Mouse (Mus musculus) embryo, embryonic 10.5 days (tissue): ENCODE data around the gene Cyp2d11.
"Not testable (repeated sequence)": the region's sequence is repeated elsewhere in the genome, so short reads cannot be mapped to it uniquely, and the experiment has no call there.

ENCODE experiments used
- DNase-seq: peaks from one replicate; pipeline ENCODE4 v3.0.0-alpha.2; 2015; ENCODE audit warnings: low spot score

Cyp2d11 gene

DNA sequence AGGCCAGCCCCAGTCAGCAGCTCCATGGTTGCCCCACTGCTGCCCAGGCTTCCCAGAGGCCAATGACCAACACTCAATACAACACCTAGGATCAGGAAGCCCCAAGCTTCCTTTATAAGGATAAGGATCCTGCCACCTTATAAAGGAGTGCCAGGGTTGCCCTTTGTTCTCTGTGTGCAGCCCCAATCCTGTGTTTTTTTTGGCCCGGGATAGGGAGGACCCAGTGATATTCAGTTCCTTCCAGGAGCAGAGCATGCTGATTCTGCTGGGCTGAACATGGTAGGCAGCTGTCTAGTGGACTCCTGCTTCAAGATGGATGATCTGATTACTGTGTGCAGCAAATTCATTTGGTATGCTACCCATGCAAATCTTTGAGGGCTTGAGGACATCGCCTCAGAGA is at the start of gene Cyp2d11:
Gene Cyp2d11, minus strand, starts transcription at position 101 of the 400 bp plus-strand sequence.
- DNase-seq, result not testable (repeated sequence)

GRCm38 (mm10) chr15:82437975-82438617 is 44.3 kb upstream of the Cyp2d11 start:
- no peak for DNase-seq

DNA sequence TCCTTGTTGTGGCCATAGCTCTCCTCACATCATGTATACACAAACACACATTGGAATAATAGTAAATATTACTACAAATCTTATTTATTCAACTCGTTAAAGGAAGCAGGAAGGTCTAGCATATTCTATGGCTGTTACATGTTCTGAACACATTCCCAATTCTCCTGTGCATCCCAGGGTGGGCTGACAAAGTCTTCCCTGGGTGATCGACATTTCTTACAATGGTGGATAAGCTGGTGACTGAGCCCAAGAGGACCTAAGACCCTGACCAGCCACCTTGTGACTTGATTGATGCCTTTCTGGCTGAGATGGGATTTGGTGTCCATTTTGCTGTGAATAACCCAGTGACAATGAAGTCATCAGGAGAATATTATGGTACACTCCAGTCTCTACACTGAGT is 41.8 kb upstream of the Cyp2d11 start:
- no peak for DNase-seq

DNA sequence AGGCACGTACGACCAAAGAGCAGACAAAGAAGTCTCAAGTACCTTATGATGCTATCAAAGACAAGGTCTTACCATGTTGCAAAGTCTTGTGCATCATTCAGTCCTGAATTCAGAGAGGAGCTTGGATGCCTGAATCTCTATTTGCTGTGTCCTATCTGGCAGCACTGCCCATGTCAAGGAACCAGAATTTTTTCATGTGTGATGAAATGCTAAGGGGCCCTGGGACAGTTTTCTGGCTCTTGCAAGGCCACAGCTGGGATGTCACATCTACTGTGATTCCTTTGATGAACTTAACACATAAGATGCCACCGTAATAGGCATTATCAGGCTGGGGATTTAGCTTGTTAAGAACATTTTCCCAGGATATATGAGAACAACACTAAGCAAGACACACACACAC is 41.2 kb upstream of the Cyp2d11 start:
- DNase-seq, result no peak

GRCm38 (mm10) chr15:82434541-82434940 is 40.7 kb upstream of the Cyp2d11 start:
- no peak for DNase-seq

- DNase-seq, result no peak
These were observed 39.8 kb upstream of the Cyp2d11 start for GRCm38 (mm10) chr15:82433621-82434020.

- no peak for DNase-seq
These were observed 39.3 kb upstream of the Cyp2d11 start, which contains the start of gene Cyp2d9 for GRCm38 (mm10) chr15:82433137-82433536. Gene Cyp2d9 (plus strand): TSS chr15:82433437.

DNA sequence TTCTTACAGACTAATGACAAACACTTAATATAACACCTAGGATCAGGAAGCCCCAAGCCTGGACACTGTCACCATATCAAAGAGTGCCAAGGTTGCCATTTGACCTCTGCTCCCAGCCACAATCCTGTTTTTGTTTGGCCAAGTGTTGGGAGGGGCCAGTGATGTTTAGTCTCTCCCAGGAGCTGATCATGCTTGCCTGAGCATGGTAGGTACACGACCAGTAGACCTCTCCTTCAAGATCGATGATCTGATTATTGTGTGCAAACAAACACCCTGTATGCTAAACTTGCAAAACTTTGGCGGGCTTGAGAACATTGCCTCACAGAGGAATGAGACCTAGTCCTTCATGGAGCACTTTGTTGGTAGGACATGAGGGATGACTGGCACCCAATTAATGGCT is 29.6 kb upstream of the Cyp2d11 start:
- no peak for DNase-seq

DNA sequence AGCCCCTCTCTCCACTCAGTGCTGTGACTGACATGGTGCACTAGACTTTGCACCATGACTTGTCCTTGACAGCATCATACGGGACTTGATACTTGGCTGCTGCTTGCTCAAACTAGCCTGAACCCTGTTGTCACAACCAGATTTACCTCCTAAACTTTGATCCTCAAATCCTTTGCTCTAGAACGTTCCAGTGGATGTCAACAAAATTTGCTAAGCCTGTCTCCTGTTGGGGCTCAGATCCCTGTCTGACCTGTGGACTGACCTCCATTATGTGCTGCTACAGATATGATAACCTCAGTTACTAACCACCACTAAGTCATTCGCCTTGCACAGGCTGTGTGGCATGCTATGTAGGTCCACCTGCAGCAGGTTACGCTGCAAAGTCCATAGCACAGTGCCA is 29.1 kb upstream of the Cyp2d11 start:
- no peak for DNase-seq

DNA sequence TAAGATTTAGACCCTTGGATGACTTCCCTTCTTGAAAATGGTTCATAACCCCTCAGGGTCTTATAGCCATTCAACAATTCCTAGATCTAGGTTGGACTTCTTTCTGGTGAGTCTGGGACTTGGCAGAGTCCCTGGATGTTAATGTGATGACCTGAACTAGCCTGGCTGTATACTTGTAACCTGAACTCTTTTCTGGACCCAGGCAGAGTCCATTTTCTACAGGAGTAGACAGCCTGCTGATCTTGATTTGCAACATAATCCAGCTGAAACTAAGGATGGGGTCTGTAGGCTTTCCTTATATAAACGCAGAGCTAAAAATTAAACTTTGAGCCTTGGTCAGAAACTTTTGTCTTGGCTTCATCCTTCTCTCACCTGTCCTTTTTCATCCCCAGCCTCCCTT is 24.8 kb upstream of the Cyp2d11 start:
- DNase-seq, result no peak

DNA sequence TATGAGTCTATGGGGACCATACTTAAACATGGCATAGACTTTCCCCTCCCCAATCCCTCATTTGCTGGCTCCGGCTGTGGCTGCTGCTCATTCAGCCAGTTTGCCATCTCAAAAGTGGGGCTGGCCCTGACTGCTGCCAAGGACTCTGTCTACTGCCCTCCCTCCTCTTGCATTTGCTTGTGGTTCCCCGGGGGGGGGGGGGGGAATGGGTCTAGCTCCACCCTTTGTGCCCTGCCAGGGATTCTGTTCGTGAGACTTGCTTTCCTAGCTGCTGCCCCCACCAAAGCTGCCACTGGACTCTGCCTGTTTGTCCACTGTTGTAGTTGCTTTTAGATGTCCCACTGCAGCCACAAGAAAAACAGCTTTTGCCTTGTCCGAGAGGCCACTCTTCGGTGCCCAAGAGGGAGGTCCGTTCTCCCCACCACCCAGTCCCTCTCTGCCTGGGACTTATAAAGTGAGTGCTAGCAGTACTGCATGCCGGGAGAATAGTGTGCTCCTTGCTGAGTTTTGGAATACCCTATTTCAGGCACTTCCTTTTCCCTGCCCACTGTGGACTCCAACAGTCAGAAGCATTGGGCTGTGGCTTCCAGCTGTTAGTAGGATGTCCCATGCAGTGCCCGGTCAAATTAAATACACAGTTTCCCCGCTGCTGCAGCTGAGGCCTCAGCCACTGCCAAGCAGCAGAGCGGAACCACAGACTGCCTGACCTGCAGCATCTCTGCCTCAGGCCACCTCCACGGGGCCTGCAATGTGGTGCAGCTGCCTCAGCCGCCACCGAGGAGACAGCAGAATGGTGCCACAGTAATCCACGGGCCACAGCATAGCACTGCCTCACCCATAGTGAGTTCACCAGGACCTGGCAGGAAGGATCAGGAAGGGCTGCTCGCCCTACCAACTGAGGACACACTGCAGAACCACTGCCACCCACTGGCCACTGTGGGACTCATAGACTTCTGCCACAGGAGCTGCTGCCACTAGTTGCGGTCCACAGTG is 23.3 kb upstream of the Cyp2d11 start:
- peak; percentile 81 for DNase-seq

GRCm38 (mm10) chr15:82407536-82407935 is 13.7 kb upstream of the Cyp2d11 start:
- DNase-seq, result no peak

- no peak for DNase-seq
These were observed 13.2 kb upstream of the Cyp2d11 start, which contains the start of gene Cyp2d10 for GRCm38 (mm10) chr15:82406981-82407380. Gene Cyp2d10 (minus strand): TSS chr15:82407195.

GRCm38 (mm10) chr15:82404163-82404562 is 10.3 kb upstream of the Cyp2d11 start:
- no peak for DNase-seq

GRCm38 (mm10) chr15:82403606-82404005 is 9.8 kb upstream of the Cyp2d11 start:
- DNase-seq, result no peak

- no peak for DNase-seq
These were observed 8.9 kb upstream of the Cyp2d11 start for GRCm38 (mm10) chr15:82402741-82403140.

- no peak for DNase-seq
These were observed 8.3 kb upstream of the Cyp2d11 start for GRCm38 (mm10) chr15:82402106-82402505.

GRCm38 (mm10) chr15:82401516-82401915 is 7.7 kb upstream of the Cyp2d11 start:
- DNase-seq, result peak; percentile 14

DNA sequence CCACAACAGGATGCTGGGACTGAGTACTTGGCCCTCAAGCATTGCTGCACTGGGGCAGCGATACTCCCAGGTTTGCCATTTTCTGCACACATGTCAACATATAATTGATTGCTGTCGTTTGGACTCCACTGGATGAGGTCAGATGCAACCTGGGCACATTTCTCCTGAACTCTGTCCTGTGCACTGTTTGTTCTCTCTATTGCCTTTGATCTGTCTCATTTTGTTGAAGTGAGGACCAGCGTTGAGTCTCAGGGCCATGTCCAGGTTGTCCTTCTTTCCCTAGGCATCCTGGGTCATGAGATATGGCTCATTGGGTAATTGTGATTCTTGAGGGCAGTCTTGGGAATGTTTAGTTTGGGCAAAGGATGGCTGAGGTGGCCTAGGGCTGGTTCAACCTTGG is 2.1 kb upstream of the Cyp2d11 start:
- not testable (repeated sequence) for DNase-seq

- not testable (repeated sequence) for DNase-seq
These were observed 3.9 kb downstream of the Cyp2d11 start for GRCm38 (mm10) chr15:82389916-82390315.

GRCm38 (mm10) chr15:82385729-82386128 is 8.1 kb downstream of the Cyp2d11 start:
- DNase-seq, result no peak

GRCm38 (mm10) chr15:82382441-82382840 is 11.4 kb downstream of the Cyp2d11 start:
- DNase-seq, result no peak

- DNase-seq, result no peak
These were observed 13.1 kb downstream of the Cyp2d11 start for GRCm38 (mm10) chr15:82380714-82381062.
